Mouse (Mus musculus) induced T-regulatory cell, adult 2 months (primary cell): ENCODE measurements around the gene 5730455P16Rik.
A peak's percentile ranks its signal among the peaks of the same experiment; 100 is the strongest.
"Not testable (repeated sequence)": the region's sequence is repeated elsewhere in the genome, so short reads cannot be mapped to it uniquely, and the experiment has no call there.

ENCODE experiments used
- DNase-seq: peaks from one replicate; pipeline ENCODE4 v3.0.0-alpha.2; 2012; ENCODE audit warnings: low read depth

The 5730455P16Rik gene

GRCm38 (mm10) chr11:80377712-80378451 is at the start of gene 5730455P16Rik:
TSS of gene 5730455P16Rik (minus strand) at chr11:80378034.
- DNase-seq: peak; percentile 89

DNA sequence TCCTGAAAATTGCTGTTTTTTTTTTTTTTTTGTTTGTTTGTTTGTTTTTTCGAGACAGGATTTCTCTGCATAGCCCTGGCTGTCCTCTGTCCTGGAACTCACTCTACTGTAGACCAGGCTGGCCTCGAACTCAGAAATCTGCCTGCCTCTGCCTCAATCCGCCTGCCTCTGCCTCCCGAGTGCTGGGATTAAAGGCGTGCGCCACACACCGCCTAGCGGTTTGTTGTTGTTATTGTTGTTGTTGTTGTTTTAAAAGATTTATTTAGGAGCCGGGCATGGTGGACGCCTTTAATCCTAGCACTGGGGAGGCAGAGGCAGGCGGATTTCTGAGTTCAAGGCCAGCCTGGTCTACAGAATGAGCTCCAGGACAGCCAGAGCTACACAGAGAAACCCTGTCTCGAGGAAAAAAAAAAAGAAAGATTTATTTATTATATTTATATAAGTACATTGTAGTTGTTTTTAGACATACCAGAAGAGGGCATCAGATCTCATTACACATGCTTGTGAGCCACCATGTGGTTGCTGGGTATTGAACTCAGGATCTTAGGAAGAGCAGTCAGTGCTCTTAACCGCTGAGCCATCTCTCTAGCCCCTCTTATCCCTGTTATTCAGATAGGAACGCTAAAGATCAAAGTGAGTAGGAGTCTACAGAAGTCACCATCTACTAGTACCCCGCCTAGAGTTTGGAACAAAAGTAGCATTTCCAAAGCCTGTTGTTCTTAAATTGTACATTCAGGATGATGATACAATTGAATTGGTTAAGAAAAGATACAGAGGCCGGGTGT is 48.4 kb upstream of the 5730455P16Rik start:
- DNase-seq: peak; percentile 21

DNA sequence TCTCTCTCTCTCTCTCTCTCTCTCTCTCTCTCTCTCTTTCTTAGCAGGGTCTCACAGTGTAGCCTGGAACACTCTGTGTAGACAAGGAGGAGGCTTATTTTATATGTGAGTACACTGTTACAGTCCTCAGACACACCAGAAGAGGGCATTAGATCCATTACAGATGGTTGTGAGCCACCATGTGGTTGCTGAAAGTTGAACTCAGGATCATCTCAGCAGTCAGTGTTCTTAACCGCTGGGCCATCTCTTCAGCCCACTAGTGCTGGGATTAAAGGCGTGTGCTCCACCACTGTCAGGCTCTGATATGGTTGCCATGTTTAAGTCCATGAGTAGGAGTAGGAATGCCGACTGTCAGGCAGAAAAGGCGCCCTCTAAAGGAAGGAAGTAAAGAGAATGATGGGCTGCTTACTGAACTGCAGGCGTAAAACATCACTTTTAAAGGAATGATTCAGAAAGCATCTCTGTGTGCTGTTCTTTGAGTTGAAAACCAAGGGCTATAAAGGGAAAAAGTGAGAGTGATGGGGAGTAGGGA is 47.5 kb upstream of the 5730455P16Rik start:
- DNase-seq: no peak

GRCm38 (mm10) chr11:80424691-80425090 is 46.9 kb upstream of the 5730455P16Rik start:
- peak; percentile 46 for DNase-seq

GRCm38 (mm10) chr11:80421421-80422047 is 43.7 kb upstream of the 5730455P16Rik start:
- no peak for DNase-seq

DNA sequence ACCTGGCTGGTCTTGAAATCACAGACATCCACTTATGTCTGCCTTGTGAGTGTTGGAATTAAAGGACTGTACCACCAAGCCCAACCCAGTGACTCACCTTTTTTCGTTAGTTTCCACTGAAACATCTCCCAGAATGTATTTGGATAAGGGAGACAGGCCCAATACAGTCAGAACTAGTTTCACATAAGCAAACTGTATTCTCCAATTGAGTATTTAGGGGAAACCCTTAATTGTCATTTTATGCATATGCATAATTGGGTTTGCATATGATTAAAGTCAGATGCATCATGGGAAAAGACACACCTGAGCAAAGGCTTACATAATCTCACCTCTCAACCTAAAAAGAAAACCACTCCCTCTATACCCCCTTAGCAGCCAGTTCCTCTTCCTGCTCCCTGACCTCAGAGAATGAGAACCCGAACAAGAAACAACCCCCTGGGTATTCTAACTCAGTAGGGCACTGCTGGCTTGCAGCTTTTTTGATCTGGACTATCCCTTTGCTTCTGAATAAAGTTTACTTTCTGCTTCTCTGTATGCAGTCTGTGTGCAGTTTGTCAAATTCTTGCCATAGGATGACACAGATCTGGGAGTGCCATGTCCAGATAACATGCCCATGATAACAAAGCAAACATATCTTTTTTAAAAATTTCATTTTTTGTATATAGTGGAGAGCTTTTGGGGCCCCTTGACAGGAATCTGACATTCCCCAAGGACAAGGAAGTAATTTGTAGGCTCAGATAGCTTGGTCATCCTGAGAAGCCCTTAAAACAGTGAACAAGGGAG is 42.6 kb upstream of the 5730455P16Rik start:
- DNase-seq: peak; percentile 26

- no peak for DNase-seq
These were observed 41.9 kb upstream of the 5730455P16Rik start for GRCm38 (mm10) chr11:80419743-80420142.

- peak; percentile 39 for DNase-seq
These were observed 39.3 kb upstream of the 5730455P16Rik start for GRCm38 (mm10) chr11:80417085-80417484.

- no peak for DNase-seq
These were observed 32.5 kb upstream of the 5730455P16Rik start for GRCm38 (mm10) chr11:80410377-80410776.

DNA sequence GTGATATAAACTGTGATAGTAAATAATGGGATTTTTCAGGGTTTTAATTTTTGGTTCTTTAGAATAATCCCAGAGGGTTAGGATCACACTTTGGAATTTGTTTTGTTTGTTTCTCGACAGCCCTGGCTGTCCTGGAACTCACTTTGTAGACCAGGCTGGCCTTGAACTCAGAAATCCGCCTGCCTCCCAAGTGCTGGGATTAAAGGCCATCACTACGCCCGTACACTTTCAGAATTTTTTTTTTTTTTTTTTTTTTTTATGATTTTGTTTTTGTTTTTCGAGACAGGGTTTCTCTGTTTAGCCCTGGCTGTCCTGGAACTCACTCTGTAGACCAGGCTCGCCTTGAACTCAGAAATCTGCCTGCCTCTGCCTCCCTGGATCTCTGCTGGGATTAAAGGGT is 30.0 kb upstream of the 5730455P16Rik start:
- DNase-seq: not testable (repeated sequence)

DNA sequence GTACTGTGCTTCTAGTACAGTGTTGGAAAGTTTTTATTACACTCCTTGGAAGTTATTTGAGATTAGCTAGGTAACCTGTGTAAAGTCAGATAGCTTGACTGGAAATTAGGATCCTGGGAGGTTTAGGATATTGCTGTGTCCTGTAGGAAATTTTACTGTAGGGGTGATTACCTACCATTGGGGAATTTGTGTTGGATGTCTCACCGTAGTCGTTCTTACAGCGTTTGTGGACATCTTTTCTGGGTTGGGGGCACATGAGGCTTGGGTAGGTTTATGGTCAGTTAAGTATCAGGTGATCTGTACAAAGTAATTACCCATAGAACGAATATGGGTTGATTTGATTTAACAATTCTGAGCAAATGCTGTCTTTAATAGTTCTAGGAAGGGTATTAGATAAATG is 18.8 kb upstream of the 5730455P16Rik start:
- no peak for DNase-seq

DNA sequence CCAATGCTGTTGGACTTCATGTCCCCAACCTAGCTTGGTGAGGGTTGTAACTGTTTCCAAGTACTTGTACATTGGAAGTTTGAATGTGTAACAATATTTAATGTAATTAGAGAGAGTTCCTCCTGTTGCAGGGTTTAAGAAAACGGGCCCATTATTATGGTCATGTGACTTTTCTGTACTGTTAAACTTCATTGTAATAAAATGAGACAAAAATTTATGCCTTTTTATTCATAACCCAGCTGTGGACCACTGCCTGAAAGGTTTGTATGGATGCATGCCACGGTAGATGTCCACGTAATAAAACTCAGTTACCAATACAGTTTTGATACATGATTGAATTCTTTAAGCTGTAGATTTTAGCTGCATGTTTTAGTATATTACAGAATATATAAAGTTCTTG is 18.1 kb upstream of the 5730455P16Rik start:
- DNase-seq: no peak

- no peak for DNase-seq
These were observed 13.7 kb upstream of the 5730455P16Rik start for GRCm38 (mm10) chr11:80391407-80392120.

- no peak for DNase-seq
These were observed 12.1 kb upstream of the 5730455P16Rik start for GRCm38 (mm10) chr11:80389885-80390284.

DNA sequence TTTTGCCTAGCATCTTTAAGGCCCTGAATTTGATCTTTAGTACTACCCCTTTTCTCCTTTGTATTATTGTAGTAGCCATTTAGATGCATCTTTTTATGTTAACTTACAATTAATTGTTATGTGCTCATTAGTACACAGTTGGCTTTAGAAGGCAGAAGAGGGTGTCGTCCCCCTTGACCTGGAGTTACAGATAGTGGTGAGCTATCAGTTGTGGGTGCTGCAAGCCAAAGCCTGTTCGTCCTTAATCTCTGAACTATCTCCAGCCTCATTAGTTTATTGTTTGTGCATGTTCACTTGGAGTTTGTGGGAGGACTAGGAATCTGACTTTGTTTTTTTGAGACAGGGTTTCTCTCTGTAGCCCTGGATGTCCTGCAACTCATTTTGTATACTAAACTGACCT is 9.0 kb upstream of the 5730455P16Rik start:
- peak; percentile 6 for DNase-seq

- peak; percentile 23 for DNase-seq
These were observed 7.2 kb upstream of the 5730455P16Rik start for GRCm38 (mm10) chr11:80385055-80385454.

GRCm38 (mm10) chr11:80384461-80384860 is 6.6 kb upstream of the 5730455P16Rik start:
- no peak for DNase-seq

DNA sequence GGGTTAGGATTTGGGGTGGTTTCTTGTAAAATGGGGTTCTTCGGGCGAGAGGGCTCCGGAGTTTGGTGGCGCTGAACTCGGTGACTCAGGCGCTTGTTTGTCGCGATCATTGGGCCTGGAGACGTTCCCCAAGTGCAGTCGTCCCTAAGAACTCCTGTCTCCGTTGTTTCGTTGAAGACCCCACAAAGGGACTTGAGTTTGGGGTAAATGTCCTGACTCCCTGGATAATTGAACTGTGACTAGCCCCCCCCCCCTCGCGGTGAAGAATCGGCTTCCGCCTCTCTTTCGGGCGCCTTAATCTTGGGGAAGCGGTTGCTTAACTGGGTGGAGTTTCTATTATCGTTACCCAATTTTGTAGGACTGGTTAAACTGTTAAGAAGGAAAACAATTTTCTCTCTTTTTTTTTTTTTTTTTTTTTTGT is 5.8 kb upstream of the 5730455P16Rik start:
- peak; percentile 83 for DNase-seq

DNA sequence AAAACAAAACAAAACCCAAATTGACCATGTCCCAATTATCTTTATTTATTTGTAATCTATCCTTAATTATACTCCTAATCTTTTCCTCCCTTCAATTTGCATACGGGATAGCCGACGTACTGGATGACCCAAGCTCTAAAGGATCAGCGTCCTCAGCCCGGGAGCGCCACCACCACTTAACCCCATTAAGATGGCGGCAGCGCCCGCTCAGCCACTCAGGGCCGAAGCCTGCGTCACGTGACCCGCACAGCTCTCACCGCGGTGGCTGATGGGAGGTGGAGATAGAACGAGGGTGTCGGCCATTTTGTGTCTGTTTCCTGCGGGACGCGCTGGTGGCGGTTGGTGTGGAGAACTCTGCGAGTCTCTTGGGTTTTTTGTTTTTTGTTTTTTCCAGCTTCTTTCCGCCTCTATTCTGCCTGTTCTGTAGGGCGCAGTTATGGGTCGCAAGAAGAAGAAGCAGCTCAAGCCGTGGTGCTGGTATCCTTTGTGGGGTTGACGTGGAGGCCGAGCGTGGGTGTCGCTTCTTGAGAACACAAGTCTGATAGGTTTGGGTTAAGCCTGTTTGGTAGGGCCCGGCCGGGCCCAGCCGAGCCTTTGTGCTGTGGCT is 5.3 kb upstream of the 5730455P16Rik start, which contains the start of gene Zfp207:
Gene Zfp207, plus strand, starts transcription at position 261 of the 607 bp plus-strand sequence.
- peak; percentile 99 for DNase-seq

GRCm38 (mm10) chr11:80382626-80383018 is 4.8 kb upstream of the 5730455P16Rik start:
- no peak for DNase-seq
